Mouse (Mus musculus): ENCODE results near the gene Ccl4.

Ccl4 gene

GRCm38 (mm10) chr11:83663532-83663931 lies 1.1 kb downstream of the Ccl4 start:
- no peak for DNase-seq (ENCODE audit: low read depth in 1 of 2, low spot score in 2 of 2)

DNA sequence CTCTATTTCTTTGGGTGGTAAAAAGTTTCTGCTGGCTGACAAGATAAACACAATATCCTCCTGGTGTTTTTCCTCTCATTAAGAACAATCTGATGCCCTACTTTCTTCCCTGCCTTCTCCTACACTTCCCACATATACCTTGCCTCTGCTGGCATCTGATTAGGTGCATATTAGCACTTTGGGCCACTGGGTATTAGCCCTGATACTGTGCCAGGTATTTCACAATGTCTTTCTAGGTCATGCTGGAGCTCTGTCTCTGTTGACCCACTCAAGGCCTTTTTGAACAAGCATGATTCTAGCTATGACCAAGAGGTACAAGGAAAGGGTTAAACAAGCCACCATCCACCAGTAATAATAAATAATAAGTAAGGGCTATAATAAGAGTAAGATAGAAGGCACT lies 9.4 kb downstream of the Ccl4 start:
- no peak for DNase-seq (ENCODE audit: low read depth in 1 of 2, low spot score in 2 of 2)

- DNase-seq (ENCODE audit: low read depth in 1 of 2, low spot score in 2 of 2): no peak
Measured at GRCm38 (mm10) chr11:83675665-83676064, 13.3 kb downstream of the Ccl4 start.

- DNase-seq (ENCODE audit: low read depth in 1 of 2, low spot score in 2 of 2): no peak
Measured at GRCm38 (mm10) chr11:83689918-83690317, 27.5 kb downstream of the Ccl4 start.

GRCm38 (mm10) chr11:83692008-83692407 lies 29.6 kb downstream of the Ccl4 start:
- no peak for DNase-seq (ENCODE audit: low read depth in 1 of 2, low spot score in 2 of 2)

DNA sequence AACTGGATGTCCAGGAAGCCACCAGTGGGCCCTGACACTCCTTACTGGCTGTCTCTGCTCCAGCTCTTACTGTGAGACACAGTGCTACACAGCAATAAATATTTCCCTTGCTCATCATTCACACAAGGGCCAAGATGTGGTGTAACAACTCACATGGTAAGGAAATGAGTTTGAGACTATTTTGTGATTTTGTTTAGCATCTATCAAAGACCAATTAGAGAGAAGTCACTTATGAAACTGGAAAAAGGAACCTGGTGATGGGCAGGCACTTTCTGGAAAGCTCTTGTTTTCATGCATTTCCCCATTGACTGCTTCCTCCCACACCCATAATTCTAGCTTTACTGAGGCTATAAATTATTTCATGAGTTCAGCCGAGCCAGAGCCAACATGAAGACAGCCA lies 41.3 kb downstream of the Ccl4 start, which contains the start of gene Wfdc17:
Gene Wfdc17, plus strand, starts transcription at position 287 of the 400 bp plus-strand sequence.
- DNase-seq (ENCODE audit: low read depth in 1 of 2, low spot score in 2 of 2): peak in 1 of 2 experiments; percentile 13

GRCm38 (mm10) chr11:83708715-83709114 lies 46.3 kb downstream of the Ccl4 start, which contains the start of gene Wfdc18:
Gene Wfdc18, plus strand, starts transcription at chr11:83709015.
- DNase-seq (ENCODE audit: low read depth in 1 of 2, low spot score in 2 of 2): no peak

GRCm38 (mm10) chr11:83709683-83710082 lies 47.3 kb downstream of the Ccl4 start:
- DNase-seq (ENCODE audit: low read depth in 1 of 2, low spot score in 2 of 2): no peak

DNA sequence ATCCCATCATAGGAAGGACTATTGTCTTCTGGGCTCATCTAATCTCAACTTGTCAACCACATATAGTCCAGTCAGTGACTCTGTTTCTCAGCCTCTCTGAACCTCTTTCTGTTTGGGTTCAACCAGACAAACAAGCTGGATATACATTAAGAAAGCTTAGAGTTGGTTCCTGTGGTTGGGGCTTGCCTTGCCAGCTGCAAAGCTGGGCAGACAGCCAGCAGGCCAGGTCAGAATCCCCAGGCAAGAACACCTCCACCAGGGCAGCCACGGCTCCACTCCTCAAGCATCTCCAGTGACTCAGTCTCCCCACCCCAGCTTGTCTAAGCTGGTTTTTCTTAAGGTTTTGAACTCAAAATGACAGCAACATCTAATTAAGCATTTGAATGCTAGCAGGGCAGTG lies 50.3 kb downstream of the Ccl4 start:
- DNase-seq (ENCODE audit: low read depth in 1 of 2, low spot score in 2 of 2): no peak

DNA sequence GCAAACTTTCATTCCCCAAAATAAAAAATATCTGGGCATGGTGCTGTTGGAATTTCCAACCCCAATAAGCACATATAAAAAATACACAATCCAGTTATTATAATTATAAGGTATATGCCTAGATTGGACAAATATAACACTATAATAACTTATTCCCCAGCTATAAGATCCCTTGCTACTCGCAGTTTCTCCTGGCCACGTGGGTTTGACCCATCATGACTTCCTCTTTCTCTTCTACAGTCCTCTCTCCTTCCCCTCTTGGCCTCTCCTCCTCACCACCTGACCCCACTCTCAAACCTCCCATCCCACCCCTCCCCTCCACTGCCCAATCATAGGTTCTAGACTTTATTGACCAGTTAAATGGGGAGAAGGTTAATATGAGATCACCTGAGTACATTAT lies 51.5 kb downstream of the Ccl4 start:
- no peak for DNase-seq (ENCODE audit: low read depth in 1 of 2, low spot score in 2 of 2)

Data from monocyte, adult 2 months (primary cell).